Mouse (Mus musculus) limb, embryonic 11.5 days (tissue): Measurements from ENCODE around the gene Etv2. TPM values are rescaled to one million over a fixed set of nuclear protein-coding genes. Genes with fewer than 3 reads are reported as not detected.

ENCODE experiments used
- ATAC-seq: fragments of 200-750 bp; cut with Nextera tagmentation; 2 replicates; pipeline ENCODE4 v1.8.0; 2017; ENCODE audit warnings: low read depth; ENCODE audit not compliant: insufficient number of reproducible peaks, low FRiP score, low TSS enrichment
- DNase-seq: peaks from one replicate; pipeline ENCODE4 v3.0.0-alpha.2; 2015; ENCODE audit warnings: low spot score
- H3K27ac ChIP-seq: fragments of 300-500 bp; sonication (generic); replicated peaks from 2 replicates; pipeline ENCODE4 v1.5.1; 2014; ENCODE audit warnings: low read depth, mild to moderate bottlenecking, low read length
- H3K27me3 ChIP-seq: fragments of 300-500 bp; sonication (generic); 2 replicates; pipeline ENCODE4 v1.6.1; 2014; ENCODE audit warnings: mild to moderate bottlenecking, low read length, mixed read lengths; ENCODE audit not compliant: control insufficient read depth, insufficient read depth
- H3K36me3 ChIP-seq: fragments of 300-500 bp; sonication (generic); 2 replicates; pipeline ENCODE4 v1.6.1; 2014; ENCODE audit warnings: mild to moderate bottlenecking, low read length, moderate library complexity, mixed read lengths; ENCODE audit not compliant: control insufficient read depth, insufficient read depth
- H3K4me1 ChIP-seq: fragments of 300-500 bp; sonication (generic); 2 replicates; pipeline ENCODE4 v1.6.1; 2014; ENCODE audit warnings: low read length, mixed read lengths; ENCODE audit not compliant: control insufficient read depth, insufficient read depth
- H3K4me2 ChIP-seq: fragments of 300-500 bp; sonication (generic); 2 replicates; pipeline ENCODE4 v1.6.1; 2014; ENCODE audit warnings: low read depth, mild to moderate bottlenecking, moderate library complexity; ENCODE audit not compliant: severe bottlenecking
- H3K4me3 ChIP-seq: fragments of 300-500 bp; sonication (generic); 2 replicates; pipeline ENCODE4 v1.5.1; 2014; ENCODE audit warnings: low read depth, low read length
- H3K9ac ChIP-seq: fragments of 300-500 bp; sonication (generic); 2 replicates; pipeline ENCODE4 v1.6.1; 2014; ENCODE audit warnings: mild to moderate bottlenecking, low read length
- H3K9me3 ChIP-seq: fragments of 300-500 bp; sonication (generic); 2 replicates; pipeline ENCODE4 v1.6.1; 2016; ENCODE audit warnings: low read length; ENCODE audit not compliant: control insufficient read depth
- WGBS: fragments of 180-500 bp; shearing (Covaris S2); extraction: QIAGEN DNeasy Blood & Tissue Kit; methylation state at CpG from one replicate; pipeline ENCODE4 v1.1.7; 2014; 5-methylcytosine and 5-hydroxymethylcytosine counted together
- microRNA-seq: library from miRNA; unstranded; fragments of <30 nt; microRNA quantifications from one replicate; pipeline ENCODE4, GENCODE M21; 2016
- polyA plus RNA-seq: library from polyadenylated mRNA; unstranded; fragments of >200 nt; fragmentation: Nextera tagmentation; extraction: Ambion mirVana; gene quantifications from 2 replicates; pipeline ENCODE4 v1.2.1, GENCODE M21; 2014

The Etv2 gene
- polyA plus RNA-seq, 1 experiment from 2014 or later: 0.19 TPM

DNA sequence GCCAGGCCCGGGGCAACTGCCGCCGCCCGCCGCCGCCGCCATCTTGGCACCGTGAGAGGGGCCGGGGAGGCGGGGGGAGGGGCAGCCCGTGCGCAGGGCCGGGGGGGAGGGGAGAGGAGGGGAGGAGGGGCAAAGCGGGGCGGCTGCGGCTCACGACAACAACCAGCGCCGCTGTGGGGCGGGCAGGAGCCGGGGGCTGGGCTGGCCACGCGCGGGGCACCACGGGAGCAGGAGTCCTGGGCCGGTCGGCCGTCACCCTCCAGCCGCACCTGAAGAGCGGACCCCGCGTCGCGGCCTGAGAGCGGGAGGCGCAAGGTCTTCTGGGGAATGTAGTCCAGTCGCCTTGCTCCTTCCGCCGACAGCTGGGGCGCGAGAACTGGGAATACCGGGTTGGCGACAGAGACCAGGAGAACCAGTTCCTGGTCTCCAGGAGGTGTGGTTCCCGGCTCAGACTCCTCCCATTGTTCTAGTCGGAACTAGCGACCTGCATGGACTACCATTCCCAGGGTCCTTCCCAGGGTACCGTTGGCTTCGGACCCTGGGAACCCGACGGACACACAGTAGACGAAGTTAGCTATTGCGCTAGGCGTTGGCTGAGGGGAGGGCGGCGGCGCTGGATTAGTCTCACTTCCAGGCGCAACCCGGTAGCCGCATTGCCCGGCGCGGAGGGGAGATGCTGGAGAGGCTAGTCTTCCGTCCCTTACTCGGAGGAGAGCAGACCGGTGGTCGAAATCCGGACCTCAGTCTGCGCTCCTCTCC lies 46.8 kb downstream of the Etv2 start, which contains the start of gene Kmt2b:
TSS of gene Kmt2b (minus strand) at position 51 of the 759 bp plus-strand sequence.
- under 1% methylated on average over 48 of the region's 68 CpGs for WGBS
- Histone ChIP-seq H3K4me2 (peak within 1 kb of the TSS; percentile 84), H3K27ac (peak within 1 kb of the TSS; percentile 91), H3K9me3 (no peaks in the 10 kb centered on the region), H3K4me3 (peak within 1 kb of the TSS; percentile 84), H3K9ac (peak within 1 kb of the TSS; percentile 92), H3K36me3 (peaks cover 17% of the 10 kb centered on the region), H3K27me3 (no peaks in the 10 kb centered on the region), H3K4me1 (peaks cover 11% of the 10 kb centered on the region)
- ATAC-seq (peak; percentile 95), DNase-seq (peak; percentile 97)

GRCm38 (mm10) chr7:30587842-30588667 lies 47.6 kb downstream of the Etv2 start:
- H3K4me3 ChIP-seq: peak overlapping the region; percentile 84
- H3K36me3 ChIP-seq: peaks cover 24% of the 10 kb centered on the region
- peak overlapping the region; percentile 84 for H3K4me2 ChIP-seq
- DNase-seq: peak; percentile 58
- under 1% methylated on average over 61 of the region's 67 CpGs for WGBS
- peaks cover 11% of the 10 kb centered on the region for H3K4me1 ChIP-seq
- peak; percentile 22; the same call in 1 of the 2 replicates for ATAC-seq
- peak overlapping the region; percentile 91 for H3K27ac ChIP-seq
- peak overlapping the region; percentile 92 for H3K9ac ChIP-seq
- no peaks in the 10 kb centered on the region for H3K27me3 ChIP-seq
- H3K9me3 ChIP-seq: no peaks in the 10 kb centered on the region

- Histone ChIP-seq H3K27me3 (no peaks in the 10 kb centered on the region), H3K36me3 (peaks cover 35% of the 10 kb centered on the region), H3K4me2 (no peak overlapping the region), H3K9me3 (no peaks in the 10 kb centered on the region), H3K4me3 (0 out of 2 replicates have a peak overlapping the region, but pooled peaks have one; percentile 6), H3K4me1 (peaks cover 11% of the 10 kb centered on the region), H3K9ac (no peak overlapping the region), H3K27ac (no peak overlapping the region)
- WGBS: 92% methylated on average over 28 of the region's 28 CpGs
- DNase-seq: no peak
- no peak for ATAC-seq
These were observed 49.1 kb downstream of the Etv2 start for GRCm38 (mm10) chr7:30586455-30587020.

GRCm38 (mm10) chr7:30585170-30585569 lies 50.5 kb downstream of the Etv2 start:
- H3K36me3 ChIP-seq: peaks cover 44% of the 10 kb centered on the region
- H3K4me3 ChIP-seq: no peak overlapping the region; the same call in 1 of the 2 replicates
- H3K9ac ChIP-seq: no peak overlapping the region
- no peaks in the 10 kb centered on the region for H3K9me3 ChIP-seq
- H3K4me1 ChIP-seq: peaks cover 11% of the 10 kb centered on the region
- WGBS: 93% methylated on average over 7 of the region's 7 CpGs
- no peaks in the 10 kb centered on the region for H3K27me3 ChIP-seq
- H3K4me2 ChIP-seq: no peak overlapping the region
- H3K27ac ChIP-seq: no peak overlapping the region
- DNase-seq: no peak
- no peak for ATAC-seq

GRCm38 (mm10) chr7:30584339-30584738 lies 51.3 kb downstream of the Etv2 start:
- WGBS: 94% methylated on average over 10 of the region's 10 CpGs
- no peak overlapping the region for H3K9ac ChIP-seq

More at GRCm38 (mm10) chr7:30584339-30584738, 51.3 kb downstream of the Etv2 start:
- Histone ChIP-seq H3K4me2 (no peak overlapping the region), H3K27me3 (no peaks in the 10 kb centered on the region), H3K36me3 (peaks cover 51% of the 10 kb centered on the region), H3K27ac (no peak overlapping the region), H3K9me3 (no peaks in the 10 kb centered on the region), H3K4me3 (no peak overlapping the region), H3K4me1 (peaks cover 6% of the 10 kb centered on the region)
- ATAC-seq (no peak), DNase-seq (no peak)

Small RNA genes within 50 kb of the gene (microRNA-seq; reads per million reads assigned to microRNA genes)
- gene Mir3569: not detected

Other genes with a start within 250 kb of the Etv2 start
- gene Tyrobp, start 222.1 kb downstream of the Etv2 start, polyA plus RNA-seq: 8.4 and 12.6 TPM in 2 replicates
- 0.39 TPM in 1 of 2 replicates, not detected in the other for gene Hcst, start 216.0 kb downstream of the Etv2 start, polyA plus RNA-seq
- 0.96 and 1.4 TPM in 2 replicates for gene Nfkbid, start 214.1 kb downstream of the Etv2 start, polyA plus RNA-seq
- gene Aplp1, start 190.3 kb downstream of the Etv2 start, polyA plus RNA-seq: 16.6 and 18.0 TPM in 2 replicates
- gene Kirrel2, start 178.2 kb downstream of the Etv2 start, polyA plus RNA-seq: 0.13 TPM in 1 of 2 replicates, not detected in the other
- 0.15 TPM in 1 of 2 replicates, not detected in the other for gene Nphs1, start 177.5 kb downstream of the Etv2 start, polyA plus RNA-seq
- gene Prodh2, start 142.2 kb downstream of the Etv2 start, polyA plus RNA-seq: 0.33 TPM in 1 of 2 replicates, not detected in the other
- gene Arhgap33, start 100.8 kb downstream of the Etv2 start, polyA plus RNA-seq: 12.1 and 12.9 TPM in 2 replicates
- 6.1 and 6.9 TPM in 2 replicates for gene Hspb6, start 83.7 kb downstream of the Etv2 start, polyA plus RNA-seq
- 20.0 and 21.9 TPM in 2 replicates for gene Proser3, start 83.6 kb downstream of the Etv2 start, polyA plus RNA-seq
- gene Lin37, start 76.0 kb downstream of the Etv2 start, polyA plus RNA-seq: 40.6 and 46.9 TPM in 2 replicates
- 91.9 and 100 TPM in 2 replicates for gene U2af1l4, start 72.6 kb downstream of the Etv2 start, polyA plus RNA-seq
- 6.0 and 6.8 TPM in 2 replicates for gene Gm49396, start 72.5 kb downstream of the Etv2 start, polyA plus RNA-seq
- 105 and 123 TPM in 2 replicates for gene Psenen, start 72.2 kb downstream of the Etv2 start, polyA plus RNA-seq
- 3.2 and 3.5 TPM in 2 replicates for gene Igflr1, start 70.4 kb downstream of the Etv2 start, polyA plus RNA-seq
- 11.9 and 14.1 TPM in 2 replicates for gene Kmt2b, start 47.1 kb downstream of the Etv2 start, polyA plus RNA-seq
- gene Zbtb32, start 36.9 kb downstream of the Etv2 start, polyA plus RNA-seq: 0.43 TPM in 1 of 2 replicates, not detected in the other
- 3.6 and 3.8 TPM in 2 replicates for gene Upk1a, start 23.0 kb downstream of the Etv2 start, polyA plus RNA-seq
- gene Cox6b1, start 9.7 kb downstream of the Etv2 start, polyA plus RNA-seq: 801 and 830 TPM in 2 replicates
- gene Rbm42, start 14.5 kb upstream of the Etv2 start, polyA plus RNA-seq: 125 and 126 TPM in 2 replicates
- 62.1 and 67.3 TPM in 2 replicates for gene Haus5, start 29.1 kb upstream of the Etv2 start, polyA plus RNA-seq
- gene Pmis2, start 35.8 kb upstream of the Etv2 start, polyA plus RNA-seq: not detected in 2 replicates
- not detected in 2 replicates for gene 2200002J24Rik, start 63.1 kb upstream of the Etv2 start, polyA plus RNA-seq
- 0.28 and 0.41 TPM in 2 replicates for gene Atp4a, start 76.4 kb upstream of the Etv2 start, polyA plus RNA-seq
- 143 and 149 TPM in 2 replicates for gene Tmem147, start 93.7 kb upstream of the Etv2 start, polyA plus RNA-seq
- gene Gapdhs, start 107.8 kb upstream of the Etv2 start, polyA plus RNA-seq: 0.43 and 0.47 TPM in 2 replicates
- gene Sbsn, start 115.6 kb upstream of the Etv2 start, polyA plus RNA-seq: 0.27 and 1.3 TPM in 2 replicates
- not detected in 2 replicates for gene Dmkn, start 127.9 kb upstream of the Etv2 start, polyA plus RNA-seq
- not detected in 2 replicates for gene Krtdap, start 152.0 kb upstream of the Etv2 start, polyA plus RNA-seq
- gene Ffar2, start 187.9 kb upstream of the Etv2 start, polyA plus RNA-seq: 0.10 TPM in 1 of 2 replicates, not detected in the other
- gene Ffar3, start 220.3 kb upstream of the Etv2 start, polyA plus RNA-seq: 0.09 TPM in 1 of 2 replicates, not detected in the other
- gene Ffar1, start 225.7 kb upstream of the Etv2 start, polyA plus RNA-seq: not detected in 2 replicates
- 0.65 TPM in 1 of 2 replicates, not detected in the other for gene Cd22, start 244.5 kb upstream of the Etv2 start, polyA plus RNA-seq